Mouse (Mus musculus) kidney, embryonic 16.5 days (tissue): ENCODE measurements around the gene Insl3. TPM values are rescaled to one million over a fixed set of nuclear protein-coding genes. Genes with fewer than 3 reads are reported as not detected.
"Not testable (repeated sequence)": the region's sequence is repeated elsewhere in the genome, so short reads cannot be mapped to it uniquely, and the experiment has no call there.

Experiments
- ATAC-seq: fragments of 200-750 bp; cut with Nextera tagmentation; 2 replicates; pipeline ENCODE4 v1.8.0; 2017; ENCODE audit warnings: moderate TSS enrichment; ENCODE audit not compliant: low FRiP score, low TSS enrichment
- H3K27ac ChIP-seq: fragments of 300-500 bp; sonication (generic); 2 replicates; pipeline ENCODE4 v1.5.1; 2014; ENCODE audit warnings: low read length
- H3K27me3 ChIP-seq: fragments of 300-500 bp; sonication (generic); 2 replicates; pipeline ENCODE4 v1.6.1; 2014; ENCODE audit warnings: low read length, control low read depth, mixed read lengths; ENCODE audit not compliant: insufficient read depth
- H3K36me3 ChIP-seq: fragments of 300-500 bp; sonication (generic); 2 replicates; pipeline ENCODE4 v1.6.1; 2014; ENCODE audit warnings: low read length, control low read depth, mixed read lengths; ENCODE audit not compliant: insufficient read depth
- H3K4me1 ChIP-seq: fragments of 300-500 bp; sonication (generic); 2 replicates; pipeline ENCODE4 v1.6.1; 2014; ENCODE audit warnings: low read length, control low read depth, mixed read lengths; ENCODE audit not compliant: insufficient read depth
- H3K4me2 ChIP-seq: fragments of 300-500 bp; sonication (generic); replicated peaks from 2 replicates; pipeline ENCODE4 v1.6.1; 2014; ENCODE audit warnings: low read depth, low read length
- H3K4me3 ChIP-seq: fragments of 300-500 bp; sonication (generic); 2 replicates; pipeline ENCODE4 v1.5.1; 2014; ENCODE audit warnings: mild to moderate bottlenecking, low read length
- H3K9ac ChIP-seq: fragments of 300-500 bp; sonication (generic); replicated peaks from 2 replicates; pipeline ENCODE4 v1.6.1; 2014; ENCODE audit warnings: low read length
- H3K9me3 ChIP-seq: fragments of 300-500 bp; sonication (generic); 2 replicates; pipeline ENCODE4 v1.6.1; 2016; ENCODE audit warnings: low read length, control low read depth
- WGBS: fragments of 180-500 bp; shearing (Covaris S2); extraction: QIAGEN DNeasy Blood & Tissue Kit; methylation state at CpG from one replicate; pipeline ENCODE4 v1.1.7; 2014; 5-methylcytosine and 5-hydroxymethylcytosine counted together
- polyA plus RNA-seq: library from polyadenylated mRNA; unstranded; fragments of >200 nt; fragmentation: Nextera tagmentation; extraction: Ambion mirVana; gene quantifications from 2 replicates; pipeline ENCODE4 v1.2.1, GENCODE M21; 2015

The Insl3 gene
- polyA plus RNA-seq, 1 experiment from 2014 or later: 7.7 TPM

GRCm38 (mm10) chr8:71719218-71719617, 30.2 kb downstream of the Insl3 start:
- Histone ChIP-seq H3K36me3 (no peaks in the 10 kb centered on the region), H3K4me2 (no peak overlapping the region), H3K4me1 (no peaks in the 10 kb centered on the region), H3K27ac (no peak overlapping the region), H3K9me3 (no peaks in the 10 kb centered on the region), H3K4me3 (no peak overlapping the region), H3K9ac (no peak overlapping the region), H3K27me3 (no peaks in the 10 kb centered on the region)
- no peak for ATAC-seq
- WGBS: 69% methylated on average over 4 of the region's 4 CpGs

- H3K27ac ChIP-seq: no peak overlapping the region
- H3K36me3 ChIP-seq: no peaks in the 10 kb centered on the region
- peaks cover 4% of the 10 kb centered on the region for H3K27me3 ChIP-seq
- H3K9me3 ChIP-seq: no peaks in the 10 kb centered on the region
- H3K4me2 ChIP-seq: no peak overlapping the region
- H3K4me3 ChIP-seq: no peak overlapping the region
- peaks cover 2% of the 10 kb centered on the region for H3K4me1 ChIP-seq
- ATAC-seq: no peak
- WGBS: 34% methylated on average over 7 of the region's 7 CpGs
- no peak overlapping the region for H3K9ac ChIP-seq
These were observed 31.0 kb downstream of the Insl3 start for GRCm38 (mm10) chr8:71719928-71720457.

- Histone ChIP-seq H3K36me3 (no peaks in the 10 kb centered on the region), H3K27me3 (peaks cover 13% of the 10 kb centered on the region), H3K4me2 (no peak overlapping the region), H3K4me3 (no peak overlapping the region), H3K9ac (no peak overlapping the region), H3K9me3 (no peaks in the 10 kb centered on the region), H3K27ac (no peak overlapping the region), H3K4me1 (peaks cover 5% of the 10 kb centered on the region)
- no peak for ATAC-seq
- WGBS: 42% methylated on average over 14 of the region's 14 CpGs
These were observed 34.1 kb downstream of the Insl3 start for GRCm38 (mm10) chr8:71723047-71723551.

- no peak overlapping the region for H3K4me2 ChIP-seq
- H3K9me3 ChIP-seq: no peaks in the 10 kb centered on the region
- H3K27ac ChIP-seq: no peak overlapping the region
- ATAC-seq: no peak
- peaks cover 10% of the 10 kb centered on the region for H3K4me1 ChIP-seq
- no peaks in the 10 kb centered on the region for H3K36me3 ChIP-seq
- no peak overlapping the region for H3K4me3 ChIP-seq
- WGBS: 54% methylated on average over 4 of the region's 4 CpGs
- no peak overlapping the region for H3K9ac ChIP-seq
- H3K27me3 ChIP-seq: peaks cover 15% of the 10 kb centered on the region
These were observed 35.4 kb downstream of the Insl3 start for GRCm38 (mm10) chr8:71724389-71724788.

- Histone ChIP-seq H3K4me1 (peaks cover 10% of the 10 kb centered on the region), H3K4me3 (peak within 1 kb of the TSS; percentile 69), H3K27ac (no peak within 1 kb of the TSS), H3K4me2 (peak within 1 kb of the TSS; percentile 92), H3K9me3 (no peaks in the 10 kb centered on the region), H3K9ac (peak within 1 kb of the TSS; percentile 74), H3K27me3 (peaks cover 16% of the 10 kb centered on the region), H3K36me3 (no peaks in the 10 kb centered on the region)
- WGBS: 1% methylated on average over 41 of the region's 54 CpGs
- peak; percentile 85 for ATAC-seq
These were observed 36.3 kb downstream of the Insl3 start, which contains the start of gene Fcho1 for GRCm38 (mm10) chr8:71725122-71725924. TSS of gene Fcho1 (minus strand) at chr8:71725716.

GRCm38 (mm10) chr8:71728240-71728785, 39.3 kb downstream of the Insl3 start:
- Histone ChIP-seq H3K4me1 (peaks cover 10% of the 10 kb centered on the region), H3K4me3 (peak overlapping the region; percentile 30), H3K36me3 (no peaks in the 10 kb centered on the region), H3K9ac (0 out of 2 replicates have a peak overlapping the region, but pooled peaks have one; percentile 2), H3K27ac (no peak overlapping the region), H3K9me3 (no peaks in the 10 kb centered on the region), H3K4me2 (peak overlapping the region; percentile 54), H3K27me3 (peaks cover 16% of the 10 kb centered on the region)
- 3% methylated on average over 21 of the region's 21 CpGs for WGBS
- ATAC-seq: peak; percentile 41

GRCm38 (mm10) chr8:71728826-71729620, 40.0 kb downstream of the Insl3 start:
- no peak overlapping the region for H3K9ac ChIP-seq
- no peaks in the 10 kb centered on the region for H3K9me3 ChIP-seq
- peak overlapping the region; percentile 30 for H3K4me3 ChIP-seq
- no peaks in the 10 kb centered on the region for H3K36me3 ChIP-seq
- peaks cover 10% of the 10 kb centered on the region for H3K4me1 ChIP-seq
- WGBS: 5% methylated on average over 12 of the region's 16 CpGs
- peak overlapping the region; percentile 54 for H3K4me2 ChIP-seq
- H3K27ac ChIP-seq: no peak overlapping the region
- ATAC-seq: no peak
- peaks cover 16% of the 10 kb centered on the region for H3K27me3 ChIP-seq

GRCm38 (mm10) chr8:71731652-71732230, 42.7 kb downstream of the Insl3 start:
- no peak for ATAC-seq
- WGBS: 50% methylated on average over 3 of the region's 3 CpGs
- Histone ChIP-seq H3K27me3 (peaks cover 3% of the 10 kb centered on the region; the same call in 1 of the 2 replicates), H3K4me2 (no peak overlapping the region), H3K4me3 (no peak overlapping the region), H3K4me1 (peaks cover 5% of the 10 kb centered on the region; the same call in 1 of the 2 replicates), H3K27ac (no peak overlapping the region), H3K9me3 (no peaks in the 10 kb centered on the region), H3K9ac (no peak overlapping the region), H3K36me3 (no peaks in the 10 kb centered on the region)

GRCm38 (mm10) chr8:71738316-71738715, 49.3 kb downstream of the Insl3 start:
- not testable (repeated sequence) for H3K36me3 ChIP-seq, H3K9me3 ChIP-seq, H3K4me2 ChIP-seq, H3K9ac ChIP-seq, H3K4me3 ChIP-seq, ATAC-seq, H3K27me3 ChIP-seq, H3K27ac ChIP-seq, H3K4me1 ChIP-seq
